Mouse (Mus musculus) thymus, adult 2 months (tissue): ENCODE measurements around the gene Ric3. TPM values are rescaled to one million over a fixed set of nuclear protein-coding genes. Genes with fewer than 3 reads are reported as not detected.
"Not testable (repeated sequence)": the region's sequence is repeated elsewhere in the genome, so short reads cannot be mapped to it uniquely, and the experiment has no call there.

ENCODE experiments used
- DNase-seq: peaks from one replicate; pipeline ENCODE4 v3.0.0; 2021
- H3K27ac ChIP-seq: fragments of 200-500 bp; 2 replicates; pipeline ENCODE4 v1.5.1; 2012; ENCODE audit warnings: low read length, control low read depth; ENCODE audit not compliant: control insufficient read depth, insufficient read depth
- H3K27me3 ChIP-seq: fragments of 200-500 bp; 2 replicates; pipeline ENCODE4 v1.6.1; 2012; ENCODE audit warnings: mild to moderate bottlenecking, low read length, moderate library complexity, mixed read lengths; ENCODE audit not compliant: control insufficient read depth, insufficient read depth
- H3K36me3 ChIP-seq: fragments of 200-500 bp; 2 replicates; pipeline ENCODE4 v1.6.1; 2012; ENCODE audit warnings: mild to moderate bottlenecking, low read length, moderate library complexity; ENCODE audit not compliant: control insufficient read depth, insufficient read depth
- H3K4me1 ChIP-seq: fragments of 200-500 bp; replicated peaks from 2 replicates; pipeline ENCODE4 v1.6.1; 2012; ENCODE audit warnings: low read length; ENCODE audit not compliant: control insufficient read depth, insufficient read depth
- H3K4me3 ChIP-seq: fragments of 200-500 bp; 2 replicates; pipeline ENCODE4 v1.5.1; 2012; ENCODE audit warnings: mild to moderate bottlenecking, low read length, control low read depth, moderate library complexity; ENCODE audit not compliant: control insufficient read depth, insufficient read depth
- CTCF ChIP-seq: fragments of 200-500 bp; IDR thresholded peaks from 2 replicates; pipeline ENCODE4 v1.5.1; 2012; ENCODE audit warnings: mild to moderate bottlenecking, control low read depth, low read length, moderate library complexity, borderline replicate concordance; ENCODE audit not compliant: control insufficient read depth, poor library complexity, insufficient read depth; ENCODE audit errors: extremely low read depth
- POLR2A ChIP-seq: fragments of 200-500 bp; IDR thresholded peaks from 2 replicates; pipeline ENCODE4 v1.6.1; 2012; ENCODE audit warnings: mild to moderate bottlenecking, low read length, control low read depth, moderate library complexity; ENCODE audit not compliant: control insufficient read depth, poor library complexity, insufficient read depth; ENCODE audit errors: extremely low read depth
- WGBS: fragments of 180-500 bp; shearing (Covaris S2); methylation state at CpG from one replicate; pipeline ENCODE4 v1.1.7; 2018; 5-methylcytosine and 5-hydroxymethylcytosine counted together
- polyA plus RNA-seq: library from polyadenylated mRNA; depleted of rRNA; stranded (reverse); fragments of >200 nt; gene quantifications from 2 replicates; pipeline ENCODE4 v1.2.3, GENCODE M21; 2012

Gene Ric3
- polyA plus RNA-seq, 1 experiment: 0.31 TPM

DNA sequence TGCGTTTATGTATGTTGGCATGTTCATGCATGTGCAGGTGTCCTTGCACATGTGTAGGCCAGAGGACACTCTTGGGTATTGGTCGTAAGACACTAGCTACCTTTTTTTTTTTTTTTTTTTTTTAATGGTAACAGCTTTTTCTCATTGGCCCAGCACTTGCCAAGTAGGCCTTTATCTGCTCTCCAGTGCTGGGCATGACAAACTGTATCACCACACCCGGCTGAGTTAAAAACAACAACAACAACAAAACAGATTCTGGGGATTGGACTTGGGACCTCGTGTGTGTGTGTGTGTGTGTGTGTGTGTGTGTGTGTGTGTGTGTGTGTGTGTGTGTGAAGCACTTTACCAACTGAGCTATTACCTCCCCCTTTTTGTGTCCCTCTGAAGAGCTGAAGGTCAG, 13.5 kb upstream of the Ric3 start:
- Histone ChIP-seq H3K4me1 (no peaks in the 10 kb centered on the region), H3K27me3 (no peaks in the 10 kb centered on the region), H3K27ac (no peak overlapping the region), H3K36me3 (no peaks in the 10 kb centered on the region), H3K4me3 (no peak overlapping the region)
- WGBS: 88% methylated on average over 4 of the region's 4 CpGs
- TF ChIP-seq CTCF: no peak
- TF ChIP-seq POLR2A: no peak
- no peak for DNase-seq

DNA sequence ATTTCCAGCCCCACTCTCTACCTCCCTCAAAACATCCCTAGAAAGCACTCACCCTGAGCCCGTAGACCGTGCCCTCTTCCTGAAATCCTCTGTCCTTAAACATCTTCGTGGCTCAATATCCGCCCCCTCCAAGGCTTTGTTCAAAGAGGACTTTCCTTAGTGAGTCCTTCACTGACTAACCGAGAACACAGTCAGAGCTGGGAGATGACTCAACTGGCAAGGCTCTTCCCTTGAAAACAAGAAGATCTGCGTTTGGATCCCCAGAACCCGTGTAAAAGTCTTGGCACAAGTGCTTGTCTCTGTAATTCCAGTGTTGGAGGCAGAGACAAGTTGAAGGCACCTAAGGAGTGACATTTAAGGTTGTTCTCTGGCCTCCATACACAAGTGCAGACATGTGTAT, 11.2 kb upstream of the Ric3 start:
- no peak overlapping the region for H3K27ac ChIP-seq
- H3K4me3 ChIP-seq: no peak overlapping the region
- no peaks in the 10 kb centered on the region for H3K27me3 ChIP-seq
- WGBS: no CpG with 5 or more reads among the region's 7 CpGs
- H3K4me1 ChIP-seq: no peaks in the 10 kb centered on the region
- no peak for DNase-seq
- H3K36me3 ChIP-seq: no peaks in the 10 kb centered on the region
- TF ChIP-seq CTCF (no peak), POLR2A (no peak)

GRCm38 (mm10) chr7:109091316-109091715, 8.2 kb upstream of the Ric3 start:
- no CpG with 5 or more reads among the region's 2 CpGs for WGBS
- H3K4me1 ChIP-seq: not testable (repeated sequence)

GRCm38 (mm10) chr7:109086946-109087345, 3.8 kb upstream of the Ric3 start:
- Histone ChIP-seq H3K4me1 (no peaks in the 10 kb centered on the region), H3K36me3 (no peaks in the 10 kb centered on the region), H3K4me3 (no peak overlapping the region), H3K27ac (no peak overlapping the region), H3K27me3 (no peaks in the 10 kb centered on the region; the same call in 1 of the 2 replicates)
- whole genome bisulfite sequencing: 9% methylated on average over 2 of the region's 2 CpGs
- TF ChIP-seq CTCF: no peak
- TF ChIP-seq POLR2A: no peak
- no peak for DNase-seq

More at GRCm38 (mm10) chr7:109091316-109091715, 8.2 kb upstream of the Ric3 start:
- H3K27me3 ChIP-seq, DNase-seq, H3K27ac ChIP-seq, H3K4me3 ChIP-seq, H3K36me3 ChIP-seq: not testable (repeated sequence)

GRCm38 (mm10) chr7:109083813-109084184, 668 bp upstream of the Ric3 start:
- Histone ChIP-seq H3K27me3 (no peaks in the 10 kb centered on the region; the same call in 1 of the 2 replicates), H3K36me3 (no peaks in the 10 kb centered on the region), H3K4me1 (no peaks in the 10 kb centered on the region), H3K4me3 (no peak overlapping the region), H3K27ac (no peak overlapping the region)
- TF ChIP-seq CTCF (no peak), POLR2A (no peak)
- no peak for DNase-seq
- 84% methylated on average over 4 of the region's 4 CpGs for WGBS

DNA sequence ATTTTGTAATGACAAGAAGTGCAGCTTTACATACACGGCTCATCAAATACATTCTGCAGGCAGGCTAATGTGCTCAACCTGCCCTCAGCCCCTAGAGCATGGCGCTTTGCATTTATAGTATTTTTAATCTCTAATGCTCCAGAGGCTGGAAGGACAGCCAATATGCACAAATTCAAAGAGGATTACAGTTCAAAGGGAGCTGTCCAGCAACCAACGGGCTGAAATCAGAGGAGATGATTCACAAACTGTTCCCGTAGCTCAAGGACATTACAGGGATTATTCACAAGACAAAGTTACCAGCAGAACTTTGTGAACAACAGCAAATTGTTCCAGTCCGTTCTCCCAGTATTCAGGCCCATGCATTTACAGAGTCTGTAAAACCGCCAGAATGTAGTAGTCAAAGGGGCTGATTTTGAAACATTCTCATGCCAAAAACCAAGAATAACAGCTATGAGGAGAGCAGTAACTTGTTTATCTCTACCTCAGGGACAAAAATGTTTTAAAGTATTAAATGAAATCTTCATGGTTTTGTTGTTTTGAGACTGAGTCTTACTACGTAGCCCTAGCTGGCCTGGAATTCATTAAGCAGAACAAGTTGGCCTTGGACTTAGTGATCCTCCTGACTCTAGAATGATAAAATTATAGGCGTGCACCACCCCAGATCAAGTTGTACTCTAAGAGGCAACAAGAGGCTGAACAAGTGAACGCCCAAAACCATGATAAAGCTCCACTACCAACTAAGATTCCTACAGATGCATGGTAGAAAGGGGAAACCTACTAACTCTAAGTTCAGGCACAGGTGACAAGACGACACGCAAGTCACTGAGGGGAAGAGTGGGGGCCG, 640 bp downstream of the Ric3 start:
- WGBS: 34% methylated on average over 12 of the region's 12 CpGs
- no peak for DNase-seq

GRCm38 (mm10) chr7:109072326-109072725, 10.8 kb downstream of the Ric3 start:
- H3K36me3 ChIP-seq: no peaks in the 10 kb centered on the region
- TF ChIP-seq POLR2A: no peak
- no peak for TF ChIP-seq CTCF
- 80% methylated on average over 5 of the region's 5 CpGs for WGBS

More for the DNA sequence above, 640 bp downstream of the Ric3 start:
- Histone ChIP-seq H3K36me3 (no peaks in the 10 kb centered on the region), H3K4me1 (no peaks in the 10 kb centered on the region), H3K27me3 (no peaks in the 10 kb centered on the region; the same call in 1 of the 2 replicates), H3K4me3 (no peak overlapping the region), H3K27ac (no peak overlapping the region)
- no peak for TF ChIP-seq POLR2A
- no peak for TF ChIP-seq CTCF

More at GRCm38 (mm10) chr7:109072326-109072725, 10.8 kb downstream of the Ric3 start:
- H3K27ac ChIP-seq: no peak overlapping the region
- H3K27me3 ChIP-seq: no peaks in the 10 kb centered on the region
- DNase-seq: no peak
- H3K4me3 ChIP-seq: no peak overlapping the region
- no peaks in the 10 kb centered on the region for H3K4me1 ChIP-seq
